8 mouse cellular contexts compared by ENCODE assay signal in genomic region chr19:12475380-12476250, GRCm38 (mm10). TPM values are rescaled to one million over a fixed set of nuclear protein-coding genes. Genes with fewer than 3 reads are reported as not detected.
A peak's percentile ranks its signal among the peaks of the same experiment; 100 is the strongest.
DNase-seq lines count a peak whose midpoint lies in the region; ATAC-seq and TF ChIP-seq lines count a peak whose summit lies in the region.

No protein-coding gene starts in this region.

- H3K36me3 ChIP-seq in heart, embryonic 12.5 days, result no peaks in the 10 kb centered on the region
- H3K36me3 ChIP-seq in kidney, embryonic 14.5 days (ENCODE audit: control insufficient read depth, insufficient read depth, low read length), result peaks cover 8% of the 10 kb centered on the region; the same call in 1 of the 2 replicates
- H3K36me3 ChIP-seq in limb, embryonic 14.5 days (ENCODE audit: control insufficient read depth, insufficient read depth, low read length), result no peaks in the 10 kb centered on the region
- H3K36me3 ChIP-seq in neural tube, embryonic 12.5 days, result peaks cover 68% of the 10 kb centered on the region

- no peak for TF ChIP-seq CTCF in embryonic fibroblast, embryonic 13.5 days (IDR thresholded peaks at IDR 0.05; ENCODE audit: borderline replicate concordance, insufficient read depth, low read length)

- H3K9me3 ChIP-seq in heart, embryonic 12.5 days (replicated peaks), result no peaks in the 10 kb centered on the region
- no peaks in the 10 kb centered on the region for H3K9me3 ChIP-seq in kidney, embryonic 14.5 days (ENCODE audit: control insufficient read depth, low read length)
- no peaks in the 10 kb centered on the region for H3K9me3 ChIP-seq in limb, embryonic 14.5 days (ENCODE audit: control insufficient read depth, low read length)
- no peaks in the 10 kb centered on the region for H3K9me3 ChIP-seq in neural tube, embryonic 12.5 days

- no peak overlapping the region for H3K9ac ChIP-seq in heart, embryonic 12.5 days
- H3K9ac ChIP-seq in kidney, embryonic 14.5 days (ENCODE audit: low read depth, low read length), result no peak overlapping the region
- H3K9ac ChIP-seq in limb, embryonic 14.5 days (ENCODE audit: low read depth, low read length, severe bottlenecking), result no peak overlapping the region
- no peak overlapping the region for H3K9ac ChIP-seq in neural tube, embryonic 12.5 days

- 57% methylated on average over 15 of the region's 15 CpGs for WGBS in heart, embryonic 12.5 days
- WGBS in kidney, embryonic 14.5 days, result 64% methylated on average over 15 of the region's 15 CpGs
- WGBS in limb, embryonic 14.5 days, result 51% methylated on average over 15 of the region's 15 CpGs
- 75% methylated on average over 15 of the region's 15 CpGs for WGBS in neural tube, embryonic 12.5 days

- H3K4me1 ChIP-seq in embryonic fibroblast, embryonic 13.5 days (ENCODE audit: control insufficient read depth, insufficient read depth, low read length), result peaks cover 26% of the 10 kb centered on the region
- H3K4me1 ChIP-seq in heart, embryonic 12.5 days (replicated peaks), result peaks cover 9% of the 10 kb centered on the region; the same call in 1 of the 2 replicates
- H3K4me1 ChIP-seq in kidney, embryonic 14.5 days (ENCODE audit: control insufficient read depth, insufficient read depth, low read length), result peaks cover 12% of the 10 kb centered on the region; the same call in 1 of the 2 replicates
- peaks cover 17% of the 10 kb centered on the region for H3K4me1 ChIP-seq in limb, embryonic 14.5 days (ENCODE audit: control insufficient read depth, insufficient read depth, low read length)
- H3K4me1 ChIP-seq in neural tube, embryonic 12.5 days, result peaks cover 2% of the 10 kb centered on the region; the same call in 1 of the 2 replicates

- H3K27me3 ChIP-seq in heart, embryonic 12.5 days (replicated peaks), result no peaks in the 10 kb centered on the region
- H3K27me3 ChIP-seq in kidney, embryonic 14.5 days (ENCODE audit: control insufficient read depth, insufficient read depth, low read length), result no peaks in the 10 kb centered on the region
- no peaks in the 10 kb centered on the region for H3K27me3 ChIP-seq in limb, embryonic 14.5 days (ENCODE audit: control insufficient read depth, insufficient read depth, low read length)
- no peaks in the 10 kb centered on the region for H3K27me3 ChIP-seq in neural tube, embryonic 12.5 days (replicated peaks)

- peak; percentile 89 for ATAC-seq in heart, embryonic 12.5 days (ENCODE audit: insufficient number of reproducible peaks, low FRiP score)
- ATAC-seq in kidney, embryonic 14.5 days (ENCODE audit: low FRiP score, low TSS enrichment), result peak; percentile 91
- peak; percentile 83 for ATAC-seq in limb, embryonic 14.5 days (ENCODE audit: low FRiP score, low read depth)
- ATAC-seq in neural tube, embryonic 12.5 days (ENCODE audit: low FRiP score, low read depth), result peak; percentile 89

- H3K4me2 ChIP-seq in heart, embryonic 12.5 days, result no peak overlapping the region
- H3K4me2 ChIP-seq in kidney, embryonic 14.5 days (replicated peaks; ENCODE audit: low read depth, low read length), result peak overlapping the region; percentile 5; the same call in 1 of the 2 replicates
- no peak overlapping the region for H3K4me2 ChIP-seq in limb, embryonic 14.5 days (replicated peaks; ENCODE audit: low read depth, low read length, severe bottlenecking)
- H3K4me2 ChIP-seq in neural tube, embryonic 12.5 days (replicated peaks), result no peak overlapping the region

- peak overlapping the region; percentile 86 for H3K27ac ChIP-seq in embryonic fibroblast, embryonic 13.5 days (ENCODE audit: insufficient read depth, low read length)
- H3K27ac ChIP-seq in heart, embryonic 12.5 days (ENCODE audit: poor library complexity, severe bottlenecking), result no peak overlapping the region
- peak overlapping the region; percentile 55; the same call in 1 of the 2 replicates for H3K27ac ChIP-seq in kidney, embryonic 14.5 days (ENCODE audit: low read depth, low read length)
- H3K27ac ChIP-seq in limb, embryonic 14.5 days (replicated peaks; ENCODE audit: low read depth, low read length), result peak overlapping the region; percentile 16; the same call in 1 of the 2 replicates
- no peak overlapping the region for H3K27ac ChIP-seq in neural tube, embryonic 12.5 days

- no peak overlapping the region for H3K4me3 ChIP-seq in embryonic fibroblast, embryonic 13.5 days (ENCODE audit: insufficient read depth, low read length)
- no peak overlapping the region for H3K4me3 ChIP-seq in heart, embryonic 12.5 days
- H3K4me3 ChIP-seq in kidney, embryonic 14.5 days (ENCODE audit: low read length), result no peak overlapping the region
- no peak overlapping the region for H3K4me3 ChIP-seq in limb, embryonic 14.5 days (replicated peaks; ENCODE audit: low read length)
- H3K4me3 ChIP-seq in neural tube, embryonic 12.5 days, result no peak overlapping the region

- 0 out of 2 replicates have a peak, but pooled peaks have one; percentile 16 for TF ChIP-seq POLR2A in embryonic fibroblast, embryonic 13.5 days (IDR thresholded peaks at IDR 0.05; ENCODE audit: low read depth, low read length)
- TF ChIP-seq POLR2A in limb, embryonic 14.5 days (IDR thresholded peaks at IDR 0.05; ENCODE audit: borderline replicate concordance, extremely low read depth, insufficient read depth, insufficient read length), result no peak

- DNase-seq in 3134 (ENCODE audit: extremely low read depth, insufficient read length, low spot score), result peak; percentile 78
- DNase-seq in adrenal gland, adult 18-20 months (ENCODE audit: low spot score in 2 of 2), result peak; percentile 85 to 87
- peak; percentile 92 for DNase-seq in limb, embryonic 14.5 days (ENCODE audit: low spot score)
- peak; percentile 95 for DNase-seq in testis, postnatal 10 days (ENCODE audit: low spot score)

RNA-seq across cellular contexts. Expression of gene Mpeg1, which starts 15.0 kb away (rescaled TPM):
- 10 to 100 TPM; 31.6 to 57.3 TPM for total RNA-seq in adrenal gland, adult 18-20 months (2021)
- polyA plus RNA-seq in embryonic fibroblast, embryonic 13.5 days (2011; ENCODE audit: insufficient read length, low read depth, missing spikeins), result 0.82 and 7.0 TPM in 2 replicates
- polyA plus RNA-seq in heart, embryonic 12.5 days (2016; fragmentation: Nextera tagmentation; extraction: Ambion mirVana), result 0.06 and 0.18 TPM in 2 replicates
- 0.58 and 0.69 TPM in 2 replicates for polyA plus RNA-seq in kidney, embryonic 14.5 days (2014; fragmentation: Nextera tagmentation; extraction: Ambion mirVana)
- 3.5 and 3.6 TPM in 2 replicates for polyA plus RNA-seq in limb, embryonic 14.5 days (2012; rRNA removed)
- polyA plus RNA-seq in limb, embryonic 14.5 days (2014; fragmentation: Nextera tagmentation; extraction: Ambion mirVana), result 0.92 and 1.00 TPM in 2 replicates
- 0.76 and 1.1 TPM in 2 replicates for polyA plus RNA-seq in neural tube, embryonic 12.5 days (2016; fragmentation: Nextera tagmentation; extraction: Ambion mirVana)

RNA-seq across cellular contexts. Expression of gene Dtx4, which starts 25.6 kb away (rescaled TPM):
- total RNA-seq in adrenal gland, adult 18-20 months (2021), result 10 to 100 TPM; 14.7 to 30.5 TPM
- polyA plus RNA-seq in embryonic fibroblast, embryonic 13.5 days (2011; ENCODE audit: insufficient read length, low read depth, missing spikeins), result 6.2 and 10.4 TPM in 2 replicates
- 1.4 and 1.7 TPM in 2 replicates for polyA plus RNA-seq in heart, embryonic 12.5 days (2016; fragmentation: Nextera tagmentation; extraction: Ambion mirVana)
- 3.9 and 7.5 TPM in 2 replicates for polyA plus RNA-seq in kidney, embryonic 14.5 days (2014; fragmentation: Nextera tagmentation; extraction: Ambion mirVana)
- 10.3 and 10.6 TPM in 2 replicates for polyA plus RNA-seq in limb, embryonic 14.5 days (2012; rRNA removed)
- polyA plus RNA-seq in limb, embryonic 14.5 days (2014; fragmentation: Nextera tagmentation; extraction: Ambion mirVana), result 10.4 TPM in 2 replicates
- 58.4 and 63.3 TPM in 2 replicates for polyA plus RNA-seq in neural tube, embryonic 12.5 days (2016; fragmentation: Nextera tagmentation; extraction: Ambion mirVana)

RNA-seq across cellular contexts. Expression of gene Pfpl, which starts 47.9 kb away (rescaled TPM):
- total RNA-seq in adrenal gland, adult 18-20 months (2021), result not detected
- not detected in 2 replicates for polyA plus RNA-seq in embryonic fibroblast, embryonic 13.5 days (2011; ENCODE audit: insufficient read length, low read depth, missing spikeins)
- polyA plus RNA-seq in heart, embryonic 12.5 days (2016; fragmentation: Nextera tagmentation; extraction: Ambion mirVana), result not detected in 2 replicates
- polyA plus RNA-seq in kidney, embryonic 14.5 days (2014; fragmentation: Nextera tagmentation; extraction: Ambion mirVana), result not detected in 2 replicates
- polyA plus RNA-seq in limb, embryonic 14.5 days (2012; rRNA removed), result not detected in 2 replicates
- not detected in 2 replicates for polyA plus RNA-seq in limb, embryonic 14.5 days (2014; fragmentation: Nextera tagmentation; extraction: Ambion mirVana)
- not detected in 2 replicates for polyA plus RNA-seq in neural tube, embryonic 12.5 days (2016; fragmentation: Nextera tagmentation; extraction: Ambion mirVana)

RNA-seq across cellular contexts. Expression of gene Olfr1441, which starts 58.4 kb away (rescaled TPM):
- total RNA-seq in adrenal gland, adult 18-20 months (2021), result not detected
- polyA plus RNA-seq in embryonic fibroblast, embryonic 13.5 days (2011; ENCODE audit: insufficient read length, low read depth, missing spikeins), result not detected in 2 replicates
- polyA plus RNA-seq in heart, embryonic 12.5 days (2016; fragmentation: Nextera tagmentation; extraction: Ambion mirVana), result not detected in 2 replicates
- polyA plus RNA-seq in kidney, embryonic 14.5 days (2014; fragmentation: Nextera tagmentation; extraction: Ambion mirVana), result not detected in 2 replicates
- not detected in 2 replicates for polyA plus RNA-seq in limb, embryonic 14.5 days (2012; rRNA removed)
- not detected in 2 replicates for polyA plus RNA-seq in limb, embryonic 14.5 days (2014; fragmentation: Nextera tagmentation; extraction: Ambion mirVana)
- polyA plus RNA-seq in neural tube, embryonic 12.5 days (2016; fragmentation: Nextera tagmentation; extraction: Ambion mirVana), result not detected in 2 replicates

Comparison
In these comparisons a context has a peak if more than half of its experiments do, and no peak if none do; other contexts are left out.
1. H3K27ac ChIP-seq: peak in embryonic fibroblast, embryonic 13.5 days (single experiment), kidney, embryonic 14.5 days (single experiment) and limb, embryonic 14.5 days (single experiment); none in heart, embryonic 12.5 days (single experiment) and neural tube, embryonic 12.5 days (single experiment).
2. Peak in every context shown above with its lines, with median percentiles within 50 percentile points of each other: DNase-seq and ATAC-seq.